Mouse (Mus musculus) midbrain, embryonic 15.5 days (tissue): ENCODE results near the gene Mrgpre. TPM values are rescaled to one million over a fixed set of nuclear protein-coding genes. Genes with fewer than 3 reads are reported as not detected.

ENCODE experiments used
- microRNA-seq: library from miRNA; unstranded; fragments of <30 nt; microRNA quantifications from one replicate; pipeline ENCODE4, GENCODE M21; 2016
- polyA plus RNA-seq: library from polyadenylated mRNA; unstranded; fragments of >200 nt; fragmentation: Nextera tagmentation; extraction: Ambion mirVana; gene quantifications from 2 replicates; pipeline ENCODE4 v1.2.1, GENCODE M21; 2015

Gene Mrgpre
- polyA plus RNA-seq, 1 experiment from 2014 or later, result 10.0 TPM

Small RNAs within 50 kb of the gene (microRNA-seq; reads per million reads assigned to microRNA genes)
- not detected for gene Gm22064

Other genes starting within 250 kb of the Mrgpre start
- 344 and 348 TPM in 2 replicates for gene Nap1l4, start 235.4 kb downstream of the Mrgpre start, polyA plus RNA-seq
- gene Cars, start 184.4 kb downstream of the Mrgpre start, polyA plus RNA-seq, result 74.1 and 75.8 TPM in 2 replicates
- 0.15 and 0.21 TPM in 2 replicates for gene Tnfrsf26, start 155.8 kb downstream of the Mrgpre start, polyA plus RNA-seq
- gene Tnfrsf22, start 134.8 kb downstream of the Mrgpre start, polyA plus RNA-seq, result 3.2 and 3.5 TPM in 2 replicates
- 1.1 and 1.2 TPM in 2 replicates for gene Tnfrsf23, start 98.6 kb downstream of the Mrgpre start, polyA plus RNA-seq
- gene Osbpl5, start 27.5 kb downstream of the Mrgpre start, polyA plus RNA-seq, result 39.7 and 44.0 TPM in 2 replicates
- not detected in 2 replicates for gene Mrgprg, start 17.5 kb downstream of the Mrgpre start, polyA plus RNA-seq
- gene Nadsyn1, start 38.3 kb upstream of the Mrgpre start, polyA plus RNA-seq, result 6.2 and 7.1 TPM in 2 replicates
- 71.6 and 73.6 TPM in 2 replicates for gene Dhcr7, start 38.6 kb upstream of the Mrgpre start, polyA plus RNA-seq
- gene Gm498, start 82.3 kb upstream of the Mrgpre start, polyA plus RNA-seq, result not detected in 2 replicates
- 8.8 and 10.5 TPM in 2 replicates for gene Shank2, start 217.4 kb upstream of the Mrgpre start, polyA plus RNA-seq